Mouse (Mus musculus): ENCODE measurements at regions not wholly inside any gene's neighbourhood (a gene's known extent, or its start where the extent isn't known, plus 50 kb on each side); places are given as distances from the start of the nearest gene placed in this dataset.

GRCm38 (mm10) chr17:48877505-48877904 lies 54.7 kb upstream of the Lrfn2 start:
- DNase-seq (ENCODE audit: inconsistent age in 2 of 2, low spot score in 1 of 2) = no peak

GRCm38 (mm10) chr17:48880590-48880989 lies 51.6 kb upstream of the Lrfn2 start:
- no peak for DNase-seq (ENCODE audit: inconsistent age in 2 of 2, low spot score in 1 of 2)

DNA sequence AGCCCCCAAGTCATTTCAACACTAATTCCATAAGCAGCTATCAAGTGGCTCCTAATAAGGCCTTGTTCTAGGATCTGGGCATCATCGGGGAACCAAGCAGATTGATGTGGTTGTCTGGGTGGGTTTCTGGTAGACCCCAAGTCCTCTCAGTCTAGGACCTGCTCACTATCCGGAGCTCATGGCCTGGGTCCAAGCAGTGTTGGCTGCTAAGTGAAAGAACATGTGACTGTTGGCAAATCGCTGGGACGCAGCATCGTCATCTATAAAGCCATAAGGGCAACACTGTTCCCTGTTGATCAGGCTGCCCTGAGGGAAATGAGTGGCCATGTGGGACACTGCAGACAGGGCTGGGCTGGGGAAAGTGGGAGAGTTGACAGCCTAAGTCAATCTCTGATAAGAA lies 50.2 kb upstream of the Lrfn2 start:
- no peak for DNase-seq (ENCODE audit: inconsistent age in 2 of 2, low spot score in 1 of 2)
